Mouse (Mus musculus): Measurements from ENCODE around the gene Gli3. TPM values are rescaled to one million over a fixed set of nuclear protein-coding genes. Genes with fewer than 3 reads are reported as not detected.
A peak's percentile ranks its signal among the peaks of the same experiment; 100 is the strongest.

Gli3 gene
- polyA plus RNA-seq (2014; fragmentation: Nextera tagmentation; extraction: Ambion mirVana): 31.9 and 32.6 TPM in 2 replicates

DNA sequence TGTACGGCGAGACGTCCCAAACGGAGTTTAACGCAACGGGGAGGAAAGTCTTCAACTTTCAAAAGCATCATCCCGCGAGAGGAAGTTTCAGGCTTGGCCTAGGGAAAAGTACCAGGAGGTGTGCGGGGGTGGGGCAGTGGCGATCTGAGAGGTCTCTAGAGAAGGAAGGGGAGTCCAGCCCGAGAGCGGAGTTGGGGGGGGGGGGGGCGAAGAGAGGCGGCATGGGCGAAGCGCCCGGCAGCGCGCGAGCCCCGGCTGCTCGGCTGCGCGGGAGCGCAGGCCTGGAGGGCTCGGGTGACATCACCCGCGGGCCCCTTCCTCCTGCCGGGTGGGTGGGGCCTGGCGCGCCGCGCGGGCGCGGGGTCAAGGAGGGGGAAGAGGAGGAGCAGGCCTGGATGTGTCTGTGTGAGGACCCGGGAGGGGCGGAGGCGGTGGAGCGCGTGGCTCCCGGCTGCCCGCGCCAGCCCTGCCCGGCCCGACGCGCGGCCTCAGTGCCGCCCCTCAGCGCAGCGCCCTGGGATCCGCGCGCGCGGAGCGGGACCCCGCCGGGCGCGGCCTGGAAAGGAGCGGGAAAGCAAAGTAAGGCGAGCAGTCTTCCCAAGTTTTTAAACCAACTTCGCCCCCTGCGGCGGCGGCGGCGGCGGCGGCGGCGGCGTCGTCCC, at the start of gene Gli3:
TSS of gene Gli3 (plus strand) at position 406 of the 662 bp plus-strand sequence.
- ATAC-seq (replicated peaks; ENCODE audit: insufficient number of reproducible peaks, low FRiP score, low TSS enrichment, low read depth): peak; percentile 95
- H3K27me3 ChIP-seq (ENCODE audit: control insufficient read depth, insufficient read depth, low read length): no peaks in the 10 kb centered on the region
- no peaks in the 10 kb centered on the region for H3K36me3 ChIP-seq (replicated peaks; ENCODE audit: control insufficient read depth, insufficient read depth, low read depth, low read length)
- H3K27ac ChIP-seq (replicated peaks; ENCODE audit: low read depth, low read length): peak within 1 kb of the TSS; percentile 99
- no peaks in the 10 kb centered on the region for H3K9me3 ChIP-seq (replicated peaks; ENCODE audit: control insufficient read depth, low read length)
- peak within 1 kb of the TSS; percentile 61 for H3K4me2 ChIP-seq (ENCODE audit: low read depth, low read length)
- H3K4me1 ChIP-seq (ENCODE audit: control insufficient read depth, insufficient read depth, low read length): no peaks in the 10 kb centered on the region
- peak; percentile 87 for DNase-seq (ENCODE audit: low spot score)
- H3K9ac ChIP-seq (replicated peaks; ENCODE audit: low read length): peak within 1 kb of the TSS; percentile 96
- peak within 1 kb of the TSS; percentile 91 for H3K4me3 ChIP-seq (ENCODE audit: low read depth, low read length)
- WGBS: under 1% methylated on average over 35 of the region's 76 CpGs

DNA sequence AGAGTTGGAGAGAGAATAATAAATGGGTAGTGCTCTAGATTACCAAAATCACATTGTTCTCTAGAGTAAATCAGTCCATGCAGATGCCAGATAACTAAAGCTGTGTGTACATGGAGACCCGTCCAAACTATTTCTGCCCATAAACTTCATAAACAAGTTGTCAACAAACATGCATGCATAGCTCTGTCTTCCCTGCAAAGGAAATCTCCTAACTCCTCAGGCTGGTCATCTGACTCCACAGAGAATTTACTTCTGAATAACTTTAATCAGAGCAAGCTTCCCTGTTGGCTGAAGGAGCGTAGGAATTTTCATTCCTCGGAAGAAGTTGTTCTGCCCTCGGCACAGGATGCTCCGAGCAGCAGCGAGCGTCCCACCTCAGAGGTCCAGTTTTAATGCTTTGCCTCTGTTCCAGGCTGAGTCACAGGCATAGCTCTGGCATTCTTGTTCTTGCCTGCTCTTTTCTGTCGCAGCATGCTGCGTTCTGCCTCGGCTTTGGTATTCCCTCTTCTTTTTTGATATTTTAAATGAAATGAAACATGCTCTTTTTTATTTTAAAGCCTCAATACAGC, 41.8 kb upstream of the Gli3 start:
- Histone ChIP-seq H3K27ac (replicated peaks; ENCODE audit: low read depth, low read length) (no peak overlapping the region), H3K9ac (replicated peaks; ENCODE audit: low read length) (no peak overlapping the region), H3K4me2 (ENCODE audit: low read depth, low read length) (0 out of 2 replicates have a peak overlapping the region, but pooled peaks have one; percentile 14), H3K4me1 (ENCODE audit: control insufficient read depth, insufficient read depth, low read length) (no peaks in the 10 kb centered on the region), H3K36me3 (replicated peaks; ENCODE audit: control insufficient read depth, insufficient read depth, low read depth, low read length) (no peaks in the 10 kb centered on the region), H3K27me3 (ENCODE audit: control insufficient read depth, insufficient read depth, low read length) (no peaks in the 10 kb centered on the region), H3K9me3 (replicated peaks; ENCODE audit: control insufficient read depth, low read length) (no peaks in the 10 kb centered on the region), H3K4me3 (ENCODE audit: low read depth, low read length) (no peak overlapping the region)
- ATAC-seq (replicated peaks; ENCODE audit: insufficient number of reproducible peaks, low FRiP score, low TSS enrichment, low read depth): no peak
- WGBS: 27% methylated on average over 10 of the region's 10 CpGs
- peak; percentile 64 for DNase-seq (ENCODE audit: low spot score)

DNA sequence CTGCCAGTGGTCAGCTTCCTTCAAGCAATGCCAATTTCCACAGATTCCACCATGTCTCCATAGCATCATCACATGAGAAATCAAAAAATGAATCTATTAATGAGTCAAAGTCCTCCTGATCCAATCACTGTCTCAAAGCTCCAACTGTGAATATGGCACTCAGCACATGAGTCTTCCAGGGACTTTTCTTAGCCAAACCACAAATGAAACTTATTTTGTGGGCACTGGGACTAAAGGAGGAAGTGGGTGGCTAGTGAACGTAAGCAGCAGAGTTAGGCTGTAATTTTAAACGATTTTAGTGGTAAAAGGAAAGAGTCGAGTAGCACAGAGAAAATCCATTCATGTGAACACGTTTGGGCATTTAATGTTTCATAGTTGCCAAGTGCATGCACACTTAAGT, 21.0 kb upstream of the Gli3 start:
- Histone ChIP-seq H3K36me3 (replicated peaks; ENCODE audit: control insufficient read depth, insufficient read depth, low read depth, low read length) (no peaks in the 10 kb centered on the region), H3K4me3 (ENCODE audit: low read depth, low read length) (no peak overlapping the region), H3K4me1 (ENCODE audit: control insufficient read depth, insufficient read depth, low read length) (no peaks in the 10 kb centered on the region), H3K4me2 (ENCODE audit: low read depth, low read length) (no peak overlapping the region), H3K27me3 (ENCODE audit: control insufficient read depth, insufficient read depth, low read length) (no peaks in the 10 kb centered on the region), H3K27ac (replicated peaks; ENCODE audit: low read depth, low read length) (no peak overlapping the region), H3K9ac (replicated peaks; ENCODE audit: low read length) (no peak overlapping the region), H3K9me3 (replicated peaks; ENCODE audit: control insufficient read depth, low read length) (no peaks in the 10 kb centered on the region)
- ATAC-seq (replicated peaks; ENCODE audit: insufficient number of reproducible peaks, low FRiP score, low TSS enrichment, low read depth) (no peak), DNase-seq (ENCODE audit: low spot score) (no peak)
- WGBS: 89% methylated on average over 4 of the region's 4 CpGs

DNA sequence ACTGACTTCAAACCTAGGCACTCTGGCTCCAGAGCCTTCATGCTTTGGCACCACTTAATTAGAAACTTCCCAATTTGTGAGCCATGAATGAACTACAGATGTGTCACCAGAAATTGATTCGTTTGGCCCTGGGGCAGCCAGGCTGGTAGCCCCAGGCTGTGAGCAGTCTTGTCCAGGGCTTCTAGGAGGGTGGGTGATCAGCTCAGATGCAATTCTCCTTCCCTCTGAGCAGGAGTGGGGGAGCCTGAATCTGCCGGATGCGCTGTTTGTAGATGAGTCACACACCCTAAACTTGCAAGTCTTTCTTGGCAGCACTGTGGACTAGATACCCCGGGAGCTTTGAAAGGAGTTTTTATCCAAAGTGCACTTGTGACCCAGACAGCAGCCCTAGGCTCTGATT, 18.7 kb upstream of the Gli3 start:
- no peak overlapping the region for H3K4me2 ChIP-seq (ENCODE audit: low read depth, low read length)
- H3K4me1 ChIP-seq (ENCODE audit: control insufficient read depth, insufficient read depth, low read length): no peaks in the 10 kb centered on the region
- ATAC-seq (replicated peaks; ENCODE audit: insufficient number of reproducible peaks, low FRiP score, low TSS enrichment, low read depth) (peak; percentile 44; the same call in 1 of the 2 replicates), DNase-seq (ENCODE audit: low spot score) (peak; percentile 63)
- no peak overlapping the region for H3K9ac ChIP-seq (replicated peaks; ENCODE audit: low read length)
- WGBS: 29% methylated on average over 4 of the region's 4 CpGs
- no peak overlapping the region for H3K27ac ChIP-seq (replicated peaks; ENCODE audit: low read depth, low read length)
- H3K4me3 ChIP-seq (ENCODE audit: low read depth, low read length): no peak overlapping the region
- no peaks in the 10 kb centered on the region for H3K36me3 ChIP-seq (replicated peaks; ENCODE audit: control insufficient read depth, insufficient read depth, low read depth, low read length)
- H3K9me3 ChIP-seq (replicated peaks; ENCODE audit: control insufficient read depth, low read length): no peaks in the 10 kb centered on the region
- no peaks in the 10 kb centered on the region for H3K27me3 ChIP-seq (ENCODE audit: control insufficient read depth, insufficient read depth, low read length)

DNA sequence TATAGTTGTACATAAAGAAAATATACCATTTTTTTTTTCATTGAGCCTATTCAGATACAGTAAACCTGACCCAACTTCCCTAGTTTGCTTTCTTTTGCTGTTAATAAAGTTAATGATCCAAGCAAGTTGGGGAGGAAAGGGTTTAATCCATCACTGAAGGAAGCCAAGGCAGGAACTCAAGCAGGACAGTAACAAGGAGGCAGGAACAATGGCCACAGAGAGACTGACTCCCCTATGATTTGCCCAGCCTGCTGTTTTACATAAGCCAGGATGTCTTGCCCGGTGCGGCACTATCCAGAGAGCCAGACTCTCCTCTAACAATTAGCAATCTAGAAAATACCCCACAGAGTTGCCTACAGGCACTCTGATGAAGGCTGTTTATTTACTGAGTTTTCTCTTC, 17.4 kb upstream of the Gli3 start:
- Histone ChIP-seq H3K4me1 (ENCODE audit: control insufficient read depth, insufficient read depth, low read length) (no peaks in the 10 kb centered on the region), H3K4me2 (ENCODE audit: low read depth, low read length) (no peak overlapping the region), H3K27ac (replicated peaks; ENCODE audit: low read depth, low read length) (no peak overlapping the region), H3K9ac (replicated peaks; ENCODE audit: low read length) (no peak overlapping the region), H3K4me3 (ENCODE audit: low read depth, low read length) (no peak overlapping the region), H3K36me3 (replicated peaks; ENCODE audit: control insufficient read depth, insufficient read depth, low read depth, low read length) (no peaks in the 10 kb centered on the region), H3K9me3 (replicated peaks; ENCODE audit: control insufficient read depth, low read length) (no peaks in the 10 kb centered on the region), H3K27me3 (ENCODE audit: control insufficient read depth, insufficient read depth, low read length) (no peaks in the 10 kb centered on the region)
- 31% methylated on average over 2 of the region's 2 CpGs for WGBS
- no peak for ATAC-seq (replicated peaks; ENCODE audit: insufficient number of reproducible peaks, low FRiP score, low TSS enrichment, low read depth)
- no peak for DNase-seq (ENCODE audit: low spot score)

DNA sequence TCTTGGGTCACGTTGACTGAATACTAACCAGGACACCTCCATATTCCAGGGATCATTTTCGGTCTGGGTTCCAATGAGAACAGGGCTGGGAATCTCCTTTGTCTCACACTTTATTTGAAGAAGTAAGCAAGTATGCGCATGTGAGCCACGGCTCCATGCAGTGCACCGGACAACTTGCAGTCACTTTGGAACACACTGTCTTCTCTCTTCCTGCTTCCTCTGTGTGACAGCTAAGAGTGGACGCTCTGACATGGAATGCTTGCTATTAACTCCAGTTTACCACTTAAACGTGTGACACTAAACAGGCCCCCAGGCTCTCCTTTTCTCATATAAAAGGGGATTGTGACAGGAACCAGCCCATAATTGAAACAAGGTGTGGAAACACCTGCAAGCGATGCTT, 17.0 kb upstream of the Gli3 start:
- no peaks in the 10 kb centered on the region for H3K36me3 ChIP-seq (replicated peaks; ENCODE audit: control insufficient read depth, insufficient read depth, low read depth, low read length)
- no peak overlapping the region for H3K9ac ChIP-seq (replicated peaks; ENCODE audit: low read length)
- H3K9me3 ChIP-seq (replicated peaks; ENCODE audit: control insufficient read depth, low read length): no peaks in the 10 kb centered on the region
- H3K4me3 ChIP-seq (ENCODE audit: low read depth, low read length): no peak overlapping the region
- H3K27ac ChIP-seq (replicated peaks; ENCODE audit: low read depth, low read length): no peak overlapping the region
- ATAC-seq (replicated peaks; ENCODE audit: insufficient number of reproducible peaks, low FRiP score, low TSS enrichment, low read depth) (no peak), DNase-seq (ENCODE audit: low spot score) (peak; percentile 57)
- no peaks in the 10 kb centered on the region for H3K4me1 ChIP-seq (ENCODE audit: control insufficient read depth, insufficient read depth, low read length)
- 60% methylated on average over 8 of the region's 8 CpGs for WGBS
- H3K4me2 ChIP-seq (ENCODE audit: low read depth, low read length): no peak overlapping the region
- no peaks in the 10 kb centered on the region for H3K27me3 ChIP-seq (ENCODE audit: control insufficient read depth, insufficient read depth, low read length)

DNA sequence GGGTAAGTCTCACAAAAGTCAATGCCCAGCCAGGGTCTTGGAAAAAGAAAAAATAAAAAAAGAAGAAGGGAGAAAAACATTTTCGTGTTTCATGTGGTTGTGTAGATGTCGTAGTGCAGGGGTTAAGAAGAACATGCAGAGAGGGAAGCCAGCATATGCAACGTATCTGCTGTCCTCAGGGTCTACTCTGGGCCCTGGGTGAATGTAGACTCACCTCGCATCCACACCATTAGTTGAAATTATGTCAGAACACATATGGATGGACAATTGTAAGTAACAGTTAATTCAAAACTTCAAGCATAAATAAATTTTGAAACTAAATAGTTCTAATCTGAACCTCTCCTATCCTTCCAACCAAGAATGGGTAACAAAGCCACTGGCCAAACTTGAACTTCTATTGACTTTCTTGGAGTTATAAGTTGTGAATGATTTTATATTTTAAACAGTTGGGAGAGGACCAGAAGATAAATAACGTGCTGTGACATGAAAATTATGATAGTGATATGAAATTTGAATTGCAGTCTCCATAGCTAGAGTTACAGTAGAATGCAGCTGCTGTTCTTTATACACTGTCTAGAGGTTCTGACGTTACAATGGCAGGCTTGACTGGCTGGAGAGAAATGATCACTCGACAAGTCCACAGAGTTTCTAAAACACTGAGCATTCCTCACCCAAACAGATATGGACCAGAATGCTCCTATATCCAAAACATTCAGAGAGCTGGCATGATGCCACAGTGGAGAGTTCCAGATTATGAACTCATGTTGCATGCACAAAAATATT, 16.1 kb upstream of the Gli3 start:
- no peak for DNase-seq (ENCODE audit: low spot score)
- no peak overlapping the region for H3K4me3 ChIP-seq (ENCODE audit: low read depth, low read length)
- H3K4me2 ChIP-seq (ENCODE audit: low read depth, low read length): no peak overlapping the region
- 79% methylated on average over 7 of the region's 7 CpGs for WGBS
- no peaks in the 10 kb centered on the region for H3K27me3 ChIP-seq (ENCODE audit: control insufficient read depth, insufficient read depth, low read length)
- no peaks in the 10 kb centered on the region for H3K36me3 ChIP-seq (replicated peaks; ENCODE audit: control insufficient read depth, insufficient read depth, low read depth, low read length)
- no peak overlapping the region for H3K27ac ChIP-seq (replicated peaks; ENCODE audit: low read depth, low read length)
- H3K4me1 ChIP-seq (ENCODE audit: control insufficient read depth, insufficient read depth, low read length): no peaks in the 10 kb centered on the region
- no peaks in the 10 kb centered on the region for H3K9me3 ChIP-seq (replicated peaks; ENCODE audit: control insufficient read depth, low read length)
- no peak for ATAC-seq (replicated peaks; ENCODE audit: insufficient number of reproducible peaks, low FRiP score, low TSS enrichment, low read depth)
- H3K9ac ChIP-seq (replicated peaks; ENCODE audit: low read length): no peak overlapping the region

DNA sequence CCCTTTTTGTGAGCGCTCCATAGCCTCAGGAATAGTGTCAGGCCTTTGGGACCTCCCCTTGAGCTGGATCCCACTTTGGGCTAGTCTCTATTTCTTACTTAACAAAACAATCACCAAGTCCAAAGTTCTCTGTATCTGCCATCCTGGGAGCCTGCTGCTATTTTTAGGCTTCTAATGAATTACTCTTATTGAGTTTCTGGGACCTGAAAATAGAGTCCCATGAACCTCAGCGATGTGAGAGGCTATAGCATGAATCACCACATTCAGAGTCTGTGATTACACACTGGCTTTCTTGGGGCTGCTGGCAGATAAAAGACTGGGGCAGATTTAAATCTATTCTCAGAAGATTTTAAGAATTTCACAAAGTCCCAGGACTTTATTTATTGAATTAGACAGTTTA, 12.1 kb upstream of the Gli3 start:
- Histone ChIP-seq H3K36me3 (replicated peaks; ENCODE audit: control insufficient read depth, insufficient read depth, low read depth, low read length) (no peaks in the 10 kb centered on the region), H3K4me3 (ENCODE audit: low read depth, low read length) (no peak overlapping the region), H3K27me3 (ENCODE audit: control insufficient read depth, insufficient read depth, low read length) (no peaks in the 10 kb centered on the region), H3K4me2 (ENCODE audit: low read depth, low read length) (no peak overlapping the region), H3K9ac (replicated peaks; ENCODE audit: low read length) (no peak overlapping the region), H3K27ac (replicated peaks; ENCODE audit: low read depth, low read length) (no peak overlapping the region), H3K4me1 (ENCODE audit: control insufficient read depth, insufficient read depth, low read length) (no peaks in the 10 kb centered on the region), H3K9me3 (replicated peaks; ENCODE audit: control insufficient read depth, low read length) (no peaks in the 10 kb centered on the region)
- DNase-seq (ENCODE audit: low spot score): no peak
- WGBS: 66% methylated on average over 2 of the region's 2 CpGs
- no peak for ATAC-seq (replicated peaks; ENCODE audit: insufficient number of reproducible peaks, low FRiP score, low TSS enrichment, low read depth)
